Mouse (Mus musculus) macrophage (primary cell): ENCODE data around the gene Samm50. TPM values are rescaled to one million over a fixed set of nuclear protein-coding genes. Genes with fewer than 3 reads are reported as not detected.

ENCODE experiments used
- H3K27ac ChIP-seq: fragments of 350-480 bp; formaldehyde crosslinking; 2 replicates; pipeline ENCODE4 v1.9.0; 2021
- H3K36me3 ChIP-seq: fragments of 350-480 bp; formaldehyde crosslinking; 2 replicates; pipeline ENCODE4 v1.9.0; 2021; ENCODE audit errors: inconsistent target
- H3K4me3 ChIP-seq: fragments of 350-480 bp; formaldehyde crosslinking; 2 replicates; pipeline ENCODE4 v1.9.0; 2021; ENCODE audit errors: inconsistent target
- H3K79me2 ChIP-seq: fragments of 350-480 bp; formaldehyde crosslinking; 2 replicates; pipeline ENCODE4 v1.9.0; 2021; ENCODE audit errors: inconsistent target
- WGBS: methylation state at CpG from one replicate; pipeline ENCODE4 v1.1.7; 2026; ENCODE audit warnings: inconsistent platforms; ENCODE audit not compliant: missing documents; 5-methylcytosine and 5-hydroxymethylcytosine counted together
- polyA plus RNA-seq: library from polyadenylated mRNA; stranded (reverse); fragments of 250-400 nt; gene quantifications from 3 replicates; pipeline ENCODE4 v1.2.4, GENCODE M21; 2018; ENCODE audit warnings: inconsistent platforms

Gene Samm50
- polyA plus RNA-seq, 1 experiment from 2014 or later: 46.2 TPM

GRCm38 (mm10) chr15:84238552-84238951 is 46.5 kb downstream of the Samm50 start:
- WGBS: 94% methylated on average over 13 of the region's 15 CpGs
- Histone ChIP-seq H3K27ac (no peak overlapping the region), H3K79me2 (peaks cover 92% of the 10 kb centered on the region), H3K36me3 (no peaks in the 10 kb centered on the region; the same call in 1 of the 2 replicates), H3K4me3 (no peak overlapping the region)

GRCm38 (mm10) chr15:84238991-84239401 is 47.0 kb downstream of the Samm50 start:
- peaks cover 92% of the 10 kb centered on the region for H3K79me2 ChIP-seq
- H3K27ac ChIP-seq: no peak overlapping the region
- H3K4me3 ChIP-seq: no peak overlapping the region
- WGBS: 72% methylated on average over 15 of the region's 16 CpGs
- H3K36me3 ChIP-seq: no peaks in the 10 kb centered on the region; the same call in 1 of the 2 replicates

GRCm38 (mm10) chr15:84241520-84241919 is 49.5 kb downstream of the Samm50 start:
- Histone ChIP-seq H3K4me3 (no peak overlapping the region), H3K27ac (no peak overlapping the region), H3K36me3 (no peaks in the 10 kb centered on the region; the same call in 1 of the 2 replicates), H3K79me2 (peaks cover 99% of the 10 kb centered on the region)
- 89% methylated on average over 7 of the region's 7 CpGs for WGBS

GRCm38 (mm10) chr15:84245104-84245503 is 53.1 kb downstream of the Samm50 start:
- Histone ChIP-seq H3K27ac (peak overlapping the region; percentile 49), H3K4me3 (no peak overlapping the region), H3K36me3 (no peaks in the 10 kb centered on the region; the same call in 1 of the 2 replicates), H3K79me2 (peaks cover 99% of the 10 kb centered on the region)
- 77% methylated on average over 6 of the region's 7 CpGs for WGBS

GRCm38 (mm10) chr15:84246195-84246594 is 54.2 kb downstream of the Samm50 start:
- WGBS: 65% methylated on average over 6 of the region's 6 CpGs
- Histone ChIP-seq H3K36me3 (no peaks in the 10 kb centered on the region; the same call in 1 of the 2 replicates), H3K79me2 (peaks cover 99% of the 10 kb centered on the region), H3K4me3 (no peak overlapping the region), H3K27ac (peak overlapping the region; percentile 49)

GRCm38 (mm10) chr15:84247309-84247708 is 55.3 kb downstream of the Samm50 start:
- WGBS: 98% methylated on average over 3 of the region's 3 CpGs

GRCm38 (mm10) chr15:84251227-84251626 is 59.2 kb downstream of the Samm50 start:
- H3K79me2 ChIP-seq: peaks cover 97% of the 10 kb centered on the region
- no peaks in the 10 kb centered on the region for H3K36me3 ChIP-seq
- no peak overlapping the region for H3K27ac ChIP-seq
- H3K4me3 ChIP-seq: no peak overlapping the region
- 94% methylated on average over 13 of the region's 13 CpGs for WGBS

More at GRCm38 (mm10) chr15:84247309-84247708, 55.3 kb downstream of the Samm50 start:
- Histone ChIP-seq H3K36me3 (no peaks in the 10 kb centered on the region; the same call in 1 of the 2 replicates), H3K4me3 (no peak overlapping the region), H3K79me2 (peaks cover 99% of the 10 kb centered on the region), H3K27ac (no peak overlapping the region)

GRCm38 (mm10) chr15:84252645-84253044 is 60.6 kb downstream of the Samm50 start:
- Histone ChIP-seq H3K27ac (no peak overlapping the region), H3K4me3 (no peak overlapping the region), H3K79me2 (peaks cover 93% of the 10 kb centered on the region), H3K36me3 (no peaks in the 10 kb centered on the region)
- 97% methylated on average over 7 of the region's 7 CpGs for WGBS

- 85% methylated on average over 11 of the region's 11 CpGs for WGBS
- H3K36me3 ChIP-seq: no peaks in the 10 kb centered on the region
- peaks cover 93% of the 10 kb centered on the region for H3K79me2 ChIP-seq
- no peak overlapping the region for H3K4me3 ChIP-seq
- no peak overlapping the region for H3K27ac ChIP-seq
These were observed 61.7 kb downstream of the Samm50 start for GRCm38 (mm10) chr15:84253757-84254156.

GRCm38 (mm10) chr15:84254387-84254786 is 62.3 kb downstream of the Samm50 start:
- Histone ChIP-seq H3K27ac (no peak overlapping the region), H3K79me2 (peaks cover 93% of the 10 kb centered on the region), H3K4me3 (no peak overlapping the region), H3K36me3 (no peaks in the 10 kb centered on the region)
- WGBS: 80% methylated on average over 7 of the region's 8 CpGs

GRCm38 (mm10) chr15:84256254-84256850 is 64.3 kb downstream of the Samm50 start:
- H3K79me2 ChIP-seq: peaks cover 92% of the 10 kb centered on the region
- no peaks in the 10 kb centered on the region for H3K36me3 ChIP-seq
- H3K4me3 ChIP-seq: no peak overlapping the region
- WGBS: 19% methylated on average over 12 of the region's 12 CpGs
- peak overlapping the region; percentile 74 for H3K27ac ChIP-seq

GRCm38 (mm10) chr15:84256864-84257263 is 64.8 kb downstream of the Samm50 start:
- peak overlapping the region; percentile 74 for H3K27ac ChIP-seq

GRCm38 (mm10) chr15:84258602-84259355 is 66.7 kb downstream of the Samm50 start:
- 92% methylated on average over 9 of the region's 9 CpGs for WGBS
- H3K36me3 ChIP-seq: no peaks in the 10 kb centered on the region
- H3K4me3 ChIP-seq: no peak overlapping the region
- peaks cover 92% of the 10 kb centered on the region for H3K79me2 ChIP-seq
- H3K27ac ChIP-seq: no peak overlapping the region

More at GRCm38 (mm10) chr15:84256864-84257263, 64.8 kb downstream of the Samm50 start:
- Histone ChIP-seq H3K4me3 (no peak overlapping the region), H3K79me2 (peaks cover 92% of the 10 kb centered on the region), H3K36me3 (no peaks in the 10 kb centered on the region)
- WGBS: 37% methylated on average over 5 of the region's 5 CpGs

GRCm38 (mm10) chr15:84260123-84260822 is 68.2 kb downstream of the Samm50 start:
- Histone ChIP-seq H3K36me3 (no peaks in the 10 kb centered on the region), H3K4me3 (no peak overlapping the region)
- WGBS: 44% methylated on average over 22 of the region's 22 CpGs

More at GRCm38 (mm10) chr15:84260123-84260822, 68.2 kb downstream of the Samm50 start:
- no peak overlapping the region for H3K27ac ChIP-seq
- H3K79me2 ChIP-seq: peaks cover 92% of the 10 kb centered on the region
